Mouse (Mus musculus): ENCODE data around the gene Rasal2. TPM values are rescaled to one million over a fixed set of nuclear protein-coding genes. Genes with fewer than 3 reads are reported as not detected.

Gene Rasal2
- polyA plus RNA-seq, 1 experiment from 2014 or later: 9.1 TPM

GRCm38 (mm10) chr1:157101122-157101865, 311.1 kb downstream of the Rasal2 start:
- Histone ChIP-seq H3K36me3 (no peaks in the 10 kb centered on the region), H3K27ac (no peak overlapping the region), H3K9me3 (no peaks in the 10 kb centered on the region), H3K4me1 (no peaks in the 10 kb centered on the region), H3K4me3 (replicated peaks) (peak overlapping the region; percentile 17), H3K9ac (no peak overlapping the region), H3K4me2 (peak overlapping the region; percentile 48), H3K27me3 (replicated peaks) (no peaks in the 10 kb centered on the region)
- ATAC-seq (ENCODE audit: insufficient read depth, low FRiP score, low read depth): peak; percentile 63; the same call in 1 of the 2 replicates
- WGBS: 13% methylated on average over 19 of the region's 19 CpGs

- WGBS: 87% methylated on average over 4 of the region's 4 CpGs
- Histone ChIP-seq H3K4me1 (no peaks in the 10 kb centered on the region), H3K9me3 (no peaks in the 10 kb centered on the region), H3K4me2 (no peak overlapping the region), H3K4me3 (replicated peaks) (no peak overlapping the region), H3K27ac (no peak overlapping the region), H3K36me3 (no peaks in the 10 kb centered on the region), H3K9ac (no peak overlapping the region), H3K27me3 (replicated peaks) (no peaks in the 10 kb centered on the region)
- no peak for ATAC-seq (ENCODE audit: insufficient read depth, low FRiP score, low read depth)
Observed at GRCm38 (mm10) chr1:157095534-157095933, 316.9 kb downstream of the Rasal2 start.

DNA sequence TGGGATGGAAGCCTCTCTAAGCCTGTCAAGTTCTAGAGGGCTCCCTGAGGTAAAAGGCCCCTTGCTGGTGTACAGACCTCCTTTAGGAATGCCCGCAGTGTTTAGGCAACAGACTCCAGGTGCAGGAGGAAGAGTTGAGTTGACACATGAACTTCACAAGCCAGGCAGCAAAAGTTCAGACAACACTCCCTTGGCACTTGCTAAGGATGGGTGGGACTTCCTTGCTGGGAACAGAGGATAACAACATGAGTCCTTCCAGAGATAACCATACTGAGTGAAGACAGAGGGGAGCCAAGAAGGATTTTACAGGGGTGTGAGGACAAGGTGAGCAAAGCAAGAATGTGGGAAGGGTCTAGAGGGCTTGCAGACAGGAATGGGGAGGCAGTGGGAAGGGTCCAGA, 319.8 kb downstream of the Rasal2 start:
- H3K27me3 ChIP-seq (replicated peaks): no peaks in the 10 kb centered on the region
- WGBS: 85% methylated on average over 1 of the region's 1 CpGs
- ATAC-seq (ENCODE audit: insufficient read depth, low FRiP score, low read depth): no peak

GRCm38 (mm10) chr1:157092140-157092539, 320.3 kb downstream of the Rasal2 start:
- ATAC-seq (ENCODE audit: insufficient read depth, low FRiP score, low read depth): no peak
- 65% methylated on average over 4 of the region's 4 CpGs for WGBS
- H3K27me3 ChIP-seq (replicated peaks): no peaks in the 10 kb centered on the region

More for the DNA sequence above, 319.8 kb downstream of the Rasal2 start:
- Histone ChIP-seq H3K9ac (no peak overlapping the region), H3K4me3 (replicated peaks) (no peak overlapping the region), H3K4me2 (no peak overlapping the region), H3K9me3 (no peaks in the 10 kb centered on the region), H3K36me3 (no peaks in the 10 kb centered on the region), H3K27ac (no peak overlapping the region), H3K4me1 (no peaks in the 10 kb centered on the region)

GRCm38 (mm10) chr1:157090835-157091234, 321.6 kb downstream of the Rasal2 start:
- H3K4me3 ChIP-seq (replicated peaks): no peak overlapping the region
- WGBS: 70% methylated on average over 3 of the region's 3 CpGs
- H3K4me2 ChIP-seq: no peak overlapping the region
- no peak overlapping the region for H3K27ac ChIP-seq
- no peak overlapping the region for H3K9ac ChIP-seq
- H3K36me3 ChIP-seq: no peaks in the 10 kb centered on the region
- H3K9me3 ChIP-seq: no peaks in the 10 kb centered on the region
- peaks cover 5% of the 10 kb centered on the region for H3K4me1 ChIP-seq
- no peaks in the 10 kb centered on the region for H3K27me3 ChIP-seq (replicated peaks)
- ATAC-seq (ENCODE audit: insufficient read depth, low FRiP score, low read depth): no peak

More at GRCm38 (mm10) chr1:157092140-157092539, 320.3 kb downstream of the Rasal2 start:
- Histone ChIP-seq H3K4me2 (no peak overlapping the region), H3K27ac (no peak overlapping the region), H3K4me3 (replicated peaks) (no peak overlapping the region), H3K9ac (no peak overlapping the region), H3K36me3 (no peaks in the 10 kb centered on the region), H3K4me1 (no peaks in the 10 kb centered on the region), H3K9me3 (no peaks in the 10 kb centered on the region)

- Histone ChIP-seq H3K9ac (no peak overlapping the region; the same call in 1 of the 2 replicates), H3K27me3 (replicated peaks) (no peaks in the 10 kb centered on the region), H3K27ac (no peak overlapping the region), H3K36me3 (no peaks in the 10 kb centered on the region), H3K9me3 (no peaks in the 10 kb centered on the region), H3K4me2 (peak overlapping the region; percentile 67), H3K4me1 (peaks cover 9% of the 10 kb centered on the region), H3K4me3 (replicated peaks) (peak overlapping the region; percentile 41)
- peak; percentile 42; the same call in 1 of the 2 replicates for ATAC-seq (ENCODE audit: insufficient read depth, low FRiP score, low read depth)
- 10% methylated on average over 25 of the region's 25 CpGs for WGBS
Observed at GRCm38 (mm10) chr1:157086097-157086994, 326.0 kb downstream of the Rasal2 start.

Other genes with a start within 250 kb of the Rasal2 start
- 10.1 and 11.1 TPM in 2 replicates for gene Cryzl2, start 46.0 kb upstream of the Rasal2 start, polyA plus RNA-seq (2015; fragmentation: Nextera tagmentation; extraction: Ambion mirVana)
- 7.5 and 8.7 TPM in 2 replicates for gene Sec16b, start 94.1 kb upstream of the Rasal2 start, polyA plus RNA-seq (2015; fragmentation: Nextera tagmentation; extraction: Ambion mirVana)

Data from stomach, embryonic 15.5 days (tissue).